Mouse (Mus musculus) forelimb bud, embryonic 11.5 days (tissue): ENCODE measurements around the gene Hist1h1b.
"Not testable (repeated sequence)": the region's sequence is repeated elsewhere in the genome, so short reads cannot be mapped to it uniquely, and the experiment has no call there.

ENCODE experiments used
- DNase-seq: peaks from one replicate; pipeline ENCODE4 v3.0.0-alpha.2; 2012; ENCODE audit warnings: low read depth, low spot score

Gene Hist1h1b

DNA sequence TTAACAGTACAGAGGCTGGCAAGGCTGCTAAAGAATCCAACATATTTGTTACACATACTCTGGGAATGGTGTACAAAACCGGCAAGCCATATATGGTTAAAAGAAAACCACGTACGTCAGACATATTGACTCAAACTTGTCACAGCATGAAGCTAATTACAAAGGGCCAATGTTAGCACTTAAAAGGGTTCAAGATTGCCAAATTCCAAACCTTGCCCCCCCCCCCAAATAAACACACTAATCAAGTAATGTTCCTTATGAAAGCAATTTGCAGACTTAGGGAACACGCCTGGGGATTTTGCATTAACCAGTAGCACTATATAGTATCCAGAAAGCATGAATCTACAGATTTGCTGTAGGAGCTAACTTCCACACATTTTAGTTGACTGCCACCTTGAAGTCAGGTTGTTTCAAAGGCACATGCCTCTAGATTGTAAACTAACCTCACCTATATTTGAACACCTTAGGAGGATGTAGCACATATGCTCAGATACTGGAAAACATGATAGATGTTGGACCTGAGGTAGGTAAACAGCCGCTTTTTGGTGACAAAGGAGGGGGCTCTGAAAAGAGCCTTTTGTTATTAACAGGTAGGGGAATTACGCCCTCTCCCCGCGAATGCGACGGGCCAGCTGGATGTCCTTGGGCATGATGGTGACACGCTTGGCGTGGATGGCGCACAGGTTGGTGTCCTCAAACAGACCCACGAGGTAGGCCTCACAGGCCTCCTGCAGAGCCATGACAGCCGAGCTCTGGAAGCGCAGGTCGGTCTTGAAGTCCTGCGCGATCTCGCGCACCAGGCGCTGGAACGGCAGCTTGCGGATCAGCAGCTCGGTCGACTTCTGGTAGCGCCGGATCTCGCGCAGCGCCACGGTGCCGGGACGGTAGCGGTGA lies 2.2 kb upstream of the Hist1h1b start:
- peak; percentile 67 for DNase-seq

GRCm38 (mm10) chr13:21781639-21782038 lies 1.2 kb upstream of the Hist1h1b start:
- DNase-seq: no peak

DNA sequence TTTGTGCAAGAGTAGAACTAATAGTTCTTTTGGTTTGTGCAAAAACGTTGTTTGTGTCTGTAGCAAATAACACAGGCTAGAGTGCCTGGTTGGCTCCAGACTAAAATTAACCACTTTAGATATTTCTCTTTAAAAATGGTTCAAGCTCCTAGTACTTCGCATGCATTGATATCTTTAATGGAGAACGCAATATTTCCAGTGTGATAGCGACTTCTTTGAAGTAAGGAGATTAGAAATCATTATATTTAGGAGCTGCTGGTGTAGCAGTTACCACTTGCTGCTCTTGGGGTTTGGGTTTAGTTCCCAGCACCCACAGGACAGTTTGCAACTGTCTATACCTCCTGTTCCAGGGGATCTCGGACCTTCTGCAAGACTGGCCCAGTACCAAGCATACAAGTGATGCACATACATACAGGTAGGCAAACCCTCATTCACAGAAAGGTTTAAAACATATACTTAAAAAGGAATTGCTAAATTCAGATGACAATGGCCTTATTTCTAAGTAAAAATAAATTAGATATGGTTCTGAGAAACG lies 663 bp upstream of the Hist1h1b start:
- DNase-seq: no peak

- DNase-seq: peak; percentile 90
Measured at GRCm38 (mm10) chr13:21778814-21779766, 1.3 kb downstream of the Hist1h1b start.

- DNase-seq: no peak
Measured at GRCm38 (mm10) chr13:21755707-21756106, 24.7 kb downstream of the Hist1h1b start.

- DNase-seq: not testable (repeated sequence)
Measured at GRCm38 (mm10) chr13:21754294-21755001, 26.0 kb downstream of the Hist1h1b start.

- DNase-seq: peak; percentile 96
Measured at GRCm38 (mm10) chr13:21753524-21754285, 26.7 kb downstream of the Hist1h1b start, which contains the start of the genes Hist1h2ak and Hist1h2bn. Gene Hist1h2ak (minus strand): TSS chr13:21753827. Gene Hist1h2bn (plus strand): TSS chr13:21754123.

DNA sequence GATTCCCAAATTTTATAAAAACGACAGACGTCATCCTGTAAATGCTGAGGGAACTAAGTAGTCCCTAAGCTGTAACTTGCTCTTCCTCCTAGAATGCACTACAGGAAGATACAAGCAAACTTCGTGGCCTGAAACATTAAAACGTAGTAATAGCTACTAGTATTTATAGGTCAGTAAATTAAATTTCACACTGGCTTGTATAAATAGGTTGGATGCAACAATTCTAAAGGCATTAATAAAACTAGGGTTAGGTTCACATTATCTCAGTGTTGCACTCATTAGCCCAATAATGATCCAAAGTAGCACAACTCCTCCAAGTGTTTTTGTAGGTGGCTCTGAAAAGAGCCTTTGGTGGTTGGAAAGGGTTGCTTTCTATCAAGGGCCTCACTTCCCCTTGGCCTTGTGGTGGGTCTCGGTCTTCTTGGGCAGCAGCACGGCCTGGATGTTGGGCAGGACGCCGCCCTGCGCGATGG lies 27.3 kb downstream of the Hist1h1b start:
- DNase-seq: peak; percentile 52

DNA sequence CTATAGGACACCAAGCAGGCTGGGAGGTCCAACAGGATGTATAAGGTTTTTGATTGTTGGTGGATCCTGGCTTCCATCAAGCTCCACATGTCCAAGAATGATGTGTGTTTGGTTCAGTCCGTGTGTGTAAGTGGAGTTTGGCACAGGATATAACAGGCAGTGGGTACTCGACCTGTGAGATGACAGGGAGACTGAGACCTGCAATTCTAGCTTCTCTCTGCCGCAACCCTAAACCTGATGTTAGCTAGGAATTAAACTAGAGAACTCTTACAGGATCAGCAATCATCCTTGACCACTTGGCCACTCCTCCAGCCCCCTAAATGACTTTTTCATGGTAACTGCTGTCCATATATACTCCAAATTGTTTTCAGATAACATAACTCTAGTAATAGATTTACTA lies 28.1 kb downstream of the Hist1h1b start:
- no peak for DNase-seq

GRCm38 (mm10) chr13:21751827-21752226 lies 28.6 kb downstream of the Hist1h1b start:
- DNase-seq: no peak

GRCm38 (mm10) chr13:21751417-21751816 lies 29.0 kb downstream of the Hist1h1b start:
- DNase-seq: no peak

GRCm38 (mm10) chr13:21750159-21751017 lies 30.0 kb downstream of the Hist1h1b start, which contains the start of gene Hist1h4k:
Gene Hist1h4k (minus strand): TSS chr13:21750505.
- peak; percentile 93 for DNase-seq

DNA sequence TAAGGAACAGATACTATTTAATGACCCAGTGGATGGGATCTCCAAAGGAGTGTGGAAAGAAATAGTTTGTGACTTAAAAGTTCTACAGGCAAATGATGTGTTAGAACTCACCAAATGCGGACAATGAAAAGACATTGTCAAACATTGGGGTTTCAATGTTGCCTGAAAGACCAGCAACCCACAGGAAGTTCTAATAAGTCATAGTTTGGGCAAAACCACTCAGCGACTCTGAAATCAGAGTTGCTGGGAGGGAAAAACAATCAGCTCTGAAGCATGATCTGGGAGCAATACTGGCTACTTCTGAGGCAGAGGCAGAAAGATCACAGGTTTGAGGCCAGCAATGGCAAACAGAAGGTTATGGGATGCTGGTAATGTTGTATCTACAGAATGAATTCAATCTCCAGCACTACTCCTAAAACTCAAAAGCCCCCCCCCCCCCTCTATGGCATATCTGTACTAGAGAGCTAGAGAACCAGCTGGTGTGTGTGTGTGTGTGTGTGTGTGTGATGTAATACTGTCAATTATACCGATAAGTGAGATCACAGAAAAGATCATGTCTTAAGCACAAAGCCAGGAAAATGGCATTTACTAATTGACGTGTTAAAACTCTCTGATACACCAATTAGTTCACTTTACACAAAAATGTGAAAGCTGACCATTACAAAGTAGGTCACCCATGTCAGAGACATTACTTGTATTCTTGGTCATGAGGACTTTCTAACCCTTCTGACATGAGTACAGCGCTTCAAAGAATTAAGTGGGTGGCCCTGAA lies 30.9 kb downstream of the Hist1h1b start:
- DNase-seq: peak; percentile 62

DNA sequence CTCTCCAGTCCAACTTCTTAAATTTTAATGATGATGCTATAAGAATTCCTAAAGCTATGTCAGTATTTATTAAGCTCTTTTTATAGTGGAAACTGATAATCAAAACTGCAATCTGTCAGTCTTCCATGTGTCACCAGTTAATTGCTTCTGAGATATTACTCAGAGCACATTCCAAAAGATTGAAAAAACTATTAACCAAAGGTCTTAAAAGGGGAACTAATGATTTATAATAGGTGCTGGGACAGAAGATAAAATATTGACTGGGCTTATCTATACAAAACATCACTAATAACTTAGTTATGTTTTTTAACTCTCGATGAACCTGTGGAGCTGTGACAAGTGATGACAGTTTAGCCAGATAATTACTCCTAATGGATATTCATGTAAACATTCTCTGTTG lies 35.4 kb downstream of the Hist1h1b start:
- DNase-seq: no peak

- peak; percentile 92 for DNase-seq
Measured at GRCm38 (mm10) chr13:21734906-21735767, 45.3 kb downstream of the Hist1h1b start, which contains the start of gene Hist1h4j. Gene Hist1h4j (plus strand): TSS chr13:21735064.

DNA sequence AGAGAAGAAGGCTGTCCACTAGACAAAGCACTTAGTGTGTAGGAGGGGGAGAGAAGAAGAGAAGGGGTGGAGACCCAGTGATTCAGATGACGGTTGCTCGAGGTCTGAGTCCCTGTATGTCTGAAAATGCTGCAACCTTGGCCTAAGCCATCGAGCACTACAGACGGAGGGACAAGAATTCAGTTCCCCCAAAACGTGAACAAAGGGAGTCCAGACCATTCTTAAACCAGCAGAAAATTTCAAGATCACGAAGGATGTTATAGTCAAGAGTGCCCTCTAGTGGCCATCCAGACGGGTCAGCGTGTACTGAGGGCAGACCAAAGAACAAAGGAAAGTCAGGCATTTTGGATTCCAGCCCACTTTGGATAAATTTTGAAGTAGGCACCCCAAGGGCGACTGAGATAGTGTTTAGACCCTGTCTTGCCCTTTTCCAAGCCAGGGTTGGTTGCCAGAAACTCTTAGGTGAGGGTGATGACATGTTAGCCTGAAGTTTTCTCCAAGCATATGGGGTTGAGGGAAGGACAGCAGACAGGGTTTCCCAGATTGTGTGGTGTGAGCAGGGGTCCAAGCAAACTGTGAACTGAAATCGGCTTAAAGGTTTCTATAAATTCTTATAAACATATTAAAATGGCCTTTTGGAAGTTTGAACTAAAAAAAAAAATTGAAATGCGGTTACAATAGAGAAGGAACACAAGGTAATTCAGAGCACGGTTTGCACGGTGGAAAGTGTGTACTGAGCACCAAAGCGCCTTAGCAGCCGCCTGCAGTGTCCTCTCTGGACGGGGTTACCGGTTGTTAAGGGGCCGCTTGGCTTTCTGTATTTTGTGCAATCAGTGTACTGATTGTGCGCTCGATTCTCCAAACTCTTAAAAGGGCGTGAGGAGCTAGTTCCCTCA lies 46.2 kb downstream of the Hist1h1b start:
- peak; percentile 96 for DNase-seq
